Mouse (Mus musculus): ENCODE measurements at regions not wholly inside any gene's neighbourhood (a gene's known extent, or its start where the extent isn't known, plus 50 kb on each side); places are given as distances from the start of the nearest gene placed in this dataset.

DNA sequence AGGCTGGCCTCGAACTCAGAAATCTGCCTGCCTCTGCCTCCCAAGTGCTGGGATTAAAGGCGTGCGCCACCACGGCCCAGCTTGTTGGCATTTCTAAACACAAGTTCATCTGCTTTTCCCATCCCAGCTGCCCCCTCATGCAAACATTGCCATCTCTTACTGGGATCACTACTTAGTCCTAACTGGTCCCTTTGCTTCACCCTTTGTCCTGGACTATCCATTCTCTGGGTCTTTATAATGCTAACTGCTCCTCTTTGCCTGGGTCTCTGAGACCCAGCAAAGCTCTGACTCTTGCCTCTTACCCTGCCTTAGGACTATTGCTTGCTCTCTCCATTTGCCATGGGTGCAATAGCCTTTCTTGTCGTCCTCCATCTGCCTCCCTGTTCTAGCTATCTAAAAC lies 103.7 kb downstream of the Dad1 start:
- TF ChIP-seq CTCF (IDR thresholded peaks at IDR 0.05; ENCODE audit: borderline replicate concordance, insufficient read depth, low read depth, low read length), result no peak
- TF ChIP-seq POLR2A (IDR thresholded peaks at IDR 0.05; ENCODE audit: borderline replicate concordance, insufficient read depth, low read length), result no peak

Data from cerebellum, adult 2 months (tissue).